Mouse (Mus musculus) hindbrain, embryonic 15.5 days (tissue): ENCODE data around the gene Ier3. TPM values are rescaled to one million over a fixed set of nuclear protein-coding genes. Genes with fewer than 3 reads are reported as not detected.
A peak's percentile ranks its signal among the peaks of the same experiment; 100 is the strongest.

Experiments used
- ATAC-seq: fragments of 200-750 bp; cut with Nextera tagmentation; 2 replicates; pipeline ENCODE4 v1.8.0; 2017; ENCODE audit warnings: low read depth, moderate number of reproducible peaks, moderate TSS enrichment; ENCODE audit not compliant: low FRiP score
- H3K27ac ChIP-seq: fragments of 300-500 bp; sonication (generic); replicated peaks from 2 replicates; pipeline ENCODE4 v1.5.1; 2015; ENCODE audit warnings: mild to moderate bottlenecking, inconsistent platforms
- H3K27me3 ChIP-seq: fragments of 300-500 bp; sonication (generic); 2 replicates; pipeline ENCODE4 v1.6.1; 2015; ENCODE audit warnings: control low read depth, inconsistent platforms
- H3K36me3 ChIP-seq: fragments of 300-500 bp; sonication (generic); 2 replicates; pipeline ENCODE4 v1.6.1; 2015; ENCODE audit warnings: control low read depth, inconsistent platforms
- H3K4me1 ChIP-seq: fragments of 300-500 bp; sonication (generic); replicated peaks from 2 replicates; pipeline ENCODE4 v1.6.1; 2015; ENCODE audit warnings: control low read depth, inconsistent platforms
- H3K4me2 ChIP-seq: fragments of 300-500 bp; sonication (generic); 2 replicates; pipeline ENCODE4 v1.6.1; 2015; ENCODE audit warnings: moderate library complexity, mild to moderate bottlenecking, inconsistent platforms
- H3K4me3 ChIP-seq: fragments of 300-500 bp; sonication (generic); 2 replicates; pipeline ENCODE4 v1.5.1; 2015; ENCODE audit warnings: mild to moderate bottlenecking, inconsistent platforms
- H3K9ac ChIP-seq: fragments of 300-500 bp; sonication (generic); 2 replicates; pipeline ENCODE4 v1.6.1; 2015; ENCODE audit warnings: inconsistent platforms
- H3K9me3 ChIP-seq: fragments of 300-500 bp; sonication (generic); 2 replicates; pipeline ENCODE4 v1.6.1; 2016; ENCODE audit warnings: control low read depth, inconsistent platforms
- WGBS: fragments of 180-500 bp; shearing (Covaris S2); methylation state at CpG from one replicate; pipeline ENCODE4 v1.1.7; 2015; 5-methylcytosine and 5-hydroxymethylcytosine counted together
- polyA plus RNA-seq: library from polyadenylated mRNA; unstranded; fragments of >200 nt; fragmentation: Nextera tagmentation; extraction: Ambion mirVana; gene quantifications from 2 replicates; pipeline ENCODE4 v1.2.1, GENCODE M21; 2015

Gene Ier3
- polyA plus RNA-seq, 1 experiment from 2014 or later: 12.7 TPM

DNA sequence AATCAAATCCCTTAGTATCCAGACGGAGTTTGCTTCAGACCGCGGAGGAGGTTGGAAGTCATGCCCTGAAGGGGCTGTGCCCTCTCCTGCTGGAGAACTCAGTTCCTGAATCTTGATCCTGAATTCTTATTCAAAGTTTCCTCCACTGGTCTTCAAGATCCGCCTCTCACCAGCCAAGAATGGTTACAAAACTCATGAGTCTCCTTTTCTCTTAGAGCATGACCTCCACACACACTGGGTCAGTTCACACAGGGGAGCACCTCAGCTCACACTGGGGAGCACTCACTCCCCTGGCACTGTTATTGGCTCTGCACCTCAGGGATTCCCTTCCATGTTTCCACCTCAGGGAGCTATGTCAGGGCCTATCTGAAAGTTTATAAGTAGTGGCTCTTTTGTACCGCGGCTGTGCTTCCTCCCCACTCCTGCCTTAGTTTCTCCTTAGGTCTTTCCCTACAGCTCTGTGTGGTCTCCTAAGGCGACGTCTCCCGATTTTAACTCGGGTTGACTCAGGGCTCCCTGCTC, 43.4 kb downstream of the Ier3 start:
- H3K36me3 ChIP-seq: no peaks in the 10 kb centered on the region
- peak overlapping the region; percentile 90 for H3K4me2 ChIP-seq
- peaks cover 50% of the 10 kb centered on the region for H3K4me1 ChIP-seq
- H3K27ac ChIP-seq: peak overlapping the region; percentile 98
- H3K9ac ChIP-seq: peak overlapping the region; percentile 82
- no peaks in the 10 kb centered on the region for H3K9me3 ChIP-seq
- no peaks in the 10 kb centered on the region for H3K27me3 ChIP-seq
- ATAC-seq: no peak
- H3K4me3 ChIP-seq: peak overlapping the region; percentile 67
- WGBS: 20% methylated on average over 10 of the region's 10 CpGs

DNA sequence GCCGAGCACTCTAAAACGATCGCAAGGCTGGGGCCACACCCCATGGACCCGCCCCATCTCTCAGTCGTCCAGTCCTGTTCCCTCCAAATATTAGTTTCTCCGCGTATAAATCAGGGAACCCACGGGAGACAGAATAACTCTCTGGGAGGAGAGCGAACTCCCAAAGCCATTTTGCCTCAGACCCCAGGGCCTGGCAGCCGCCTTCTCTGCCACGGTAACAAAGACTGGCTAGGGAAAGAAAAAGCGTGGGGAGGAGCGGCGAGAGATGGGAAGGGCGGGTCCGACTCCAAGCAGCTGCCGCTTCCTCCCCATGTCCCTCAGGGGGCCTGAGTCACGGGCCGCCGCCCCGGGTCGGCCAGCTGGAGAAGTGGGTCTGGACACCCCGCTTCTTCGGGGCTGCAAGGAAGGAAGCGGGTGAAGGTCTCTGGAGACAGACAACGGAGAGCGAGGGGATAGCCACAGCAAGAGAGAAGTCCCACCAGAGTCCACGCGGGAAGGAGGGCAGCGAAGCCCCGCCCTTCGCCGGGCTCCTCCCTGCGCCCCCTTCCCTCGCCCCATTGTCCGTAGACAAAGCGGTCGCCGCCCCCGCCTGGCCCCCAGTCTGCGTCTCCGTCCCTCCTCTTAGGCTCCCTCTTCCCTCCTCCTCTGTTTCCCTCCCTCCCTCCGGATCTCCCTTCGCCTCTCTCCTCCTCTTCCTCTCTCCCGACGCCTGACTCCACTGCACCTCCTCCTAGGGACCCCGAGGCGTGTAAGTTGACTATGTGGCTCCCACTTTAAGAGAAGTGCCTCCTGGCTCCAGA, 44.2 kb downstream of the Ier3 start, which contains the start of gene Ppp1r18:
Gene Ppp1r18 (plus strand): TSS at position 113 of the 800 bp plus-strand sequence.
- Histone ChIP-seq H3K4me3 (peak within 1 kb of the TSS; percentile 67), H3K27me3 (no peaks in the 10 kb centered on the region), H3K9ac (peak within 1 kb of the TSS; percentile 82), H3K9me3 (no peaks in the 10 kb centered on the region), H3K36me3 (no peaks in the 10 kb centered on the region), H3K4me2 (peak within 1 kb of the TSS; percentile 90), H3K27ac (peak within 1 kb of the TSS; percentile 98), H3K4me1 (peaks cover 55% of the 10 kb centered on the region)
- ATAC-seq: peak; percentile 62
- under 1% methylated on average over 36 of the region's 48 CpGs for WGBS

DNA sequence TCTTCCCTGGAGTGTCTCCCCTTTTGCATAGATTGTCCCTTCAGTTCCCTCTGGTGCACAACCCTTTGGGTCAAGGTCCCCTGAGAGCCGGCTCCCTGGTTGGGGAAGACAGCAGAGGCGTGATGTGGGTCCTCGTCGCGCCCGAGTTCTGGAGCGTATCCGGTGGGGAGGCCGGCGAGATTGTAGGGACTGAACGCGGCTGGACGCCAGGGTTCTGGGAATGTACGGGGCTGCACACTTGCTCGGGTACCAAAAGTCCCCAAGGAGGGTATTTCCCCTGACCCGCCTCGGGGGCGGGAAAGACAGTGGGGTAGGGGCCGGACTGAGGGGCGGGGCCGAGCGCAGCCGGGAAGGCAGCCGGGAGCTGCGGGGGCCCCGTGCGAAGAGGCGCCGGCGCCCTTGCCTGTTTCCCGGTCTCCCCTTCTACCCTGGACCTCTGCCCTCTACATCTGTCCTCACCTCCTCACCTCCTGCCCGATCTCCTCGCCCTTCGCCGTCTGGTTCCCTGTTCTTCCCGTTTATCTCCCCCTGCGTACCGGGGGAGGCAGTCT, 44.9 kb downstream of the Ier3 start:
- Histone ChIP-seq H3K4me3 (peak overlapping the region; percentile 67), H3K27ac (peak overlapping the region; percentile 98), H3K4me1 (peaks cover 61% of the 10 kb centered on the region), H3K9ac (peak overlapping the region; percentile 82), H3K9me3 (0 out of 2 replicates have a peak, but pooled peaks cover 2% of the 10 kb centered on the region), H3K27me3 (no peaks in the 10 kb centered on the region), H3K4me2 (peak overlapping the region; percentile 90), H3K36me3 (peaks cover 4% of the 10 kb centered on the region; the same call in 1 of the 2 replicates)
- WGBS: under 1% methylated on average over 34 of the region's 38 CpGs
- peak; percentile 43 for ATAC-seq

DNA sequence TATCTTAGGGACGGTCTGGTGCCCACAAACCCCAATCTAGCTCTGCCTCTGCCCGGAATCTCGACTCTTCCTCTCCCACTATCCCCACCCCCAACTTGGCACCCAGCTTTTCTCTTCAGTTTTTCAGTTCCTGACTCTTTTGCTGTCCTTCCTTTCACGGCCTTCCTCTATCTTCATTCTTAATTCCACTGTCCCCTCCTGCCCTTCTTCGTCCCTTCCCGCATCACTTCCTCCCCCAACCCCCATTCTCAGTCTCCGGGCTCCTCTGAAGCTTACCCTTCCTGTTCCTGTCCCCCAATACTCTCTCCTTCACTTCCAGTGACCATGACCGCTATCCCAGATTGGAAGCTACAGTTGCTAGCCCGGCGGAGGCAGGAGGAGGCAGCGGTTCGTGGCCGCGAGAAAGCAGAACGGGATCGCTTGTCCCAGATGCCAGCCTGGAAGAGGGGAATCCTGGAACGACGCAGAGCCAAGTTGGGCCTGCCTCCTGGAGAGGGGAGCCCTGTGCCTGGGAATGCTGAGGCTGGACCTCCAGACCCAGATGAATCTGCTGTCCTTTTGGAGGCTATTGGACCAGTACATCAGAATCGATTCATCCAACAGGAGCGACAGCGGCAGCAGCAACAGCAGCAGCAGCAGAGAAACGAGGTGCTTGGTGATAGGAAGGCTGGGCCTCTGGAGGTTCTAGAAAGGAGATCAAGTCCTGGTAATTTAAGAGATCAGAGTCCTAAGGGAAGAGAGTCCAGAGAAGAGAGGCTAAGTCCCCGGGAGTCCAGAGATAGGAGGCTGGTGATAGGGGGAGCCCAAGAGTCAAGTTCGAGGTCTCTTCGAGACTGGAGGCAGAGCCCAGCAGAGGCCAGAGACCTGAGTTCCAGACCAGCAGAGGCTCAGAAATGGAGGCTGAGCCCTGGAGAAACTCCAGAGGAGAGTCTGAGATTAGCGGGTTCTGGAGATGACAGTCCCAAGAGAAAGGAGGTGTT, 45.7 kb downstream of the Ier3 start:
- H3K27me3 ChIP-seq: no peaks in the 10 kb centered on the region
- H3K9ac ChIP-seq: peak overlapping the region; percentile 82
- H3K4me2 ChIP-seq: peak overlapping the region; percentile 90
- no peak for ATAC-seq
- H3K36me3 ChIP-seq: peaks cover 4% of the 10 kb centered on the region; the same call in 1 of the 2 replicates
- peaks cover 61% of the 10 kb centered on the region for H3K4me1 ChIP-seq
- H3K27ac ChIP-seq: peak overlapping the region; percentile 98
- WGBS: 6% methylated on average over 26 of the region's 26 CpGs
- 0 out of 2 replicates have a peak, but pooled peaks cover 2% of the 10 kb centered on the region for H3K9me3 ChIP-seq
- H3K4me3 ChIP-seq: peak overlapping the region; percentile 67

DNA sequence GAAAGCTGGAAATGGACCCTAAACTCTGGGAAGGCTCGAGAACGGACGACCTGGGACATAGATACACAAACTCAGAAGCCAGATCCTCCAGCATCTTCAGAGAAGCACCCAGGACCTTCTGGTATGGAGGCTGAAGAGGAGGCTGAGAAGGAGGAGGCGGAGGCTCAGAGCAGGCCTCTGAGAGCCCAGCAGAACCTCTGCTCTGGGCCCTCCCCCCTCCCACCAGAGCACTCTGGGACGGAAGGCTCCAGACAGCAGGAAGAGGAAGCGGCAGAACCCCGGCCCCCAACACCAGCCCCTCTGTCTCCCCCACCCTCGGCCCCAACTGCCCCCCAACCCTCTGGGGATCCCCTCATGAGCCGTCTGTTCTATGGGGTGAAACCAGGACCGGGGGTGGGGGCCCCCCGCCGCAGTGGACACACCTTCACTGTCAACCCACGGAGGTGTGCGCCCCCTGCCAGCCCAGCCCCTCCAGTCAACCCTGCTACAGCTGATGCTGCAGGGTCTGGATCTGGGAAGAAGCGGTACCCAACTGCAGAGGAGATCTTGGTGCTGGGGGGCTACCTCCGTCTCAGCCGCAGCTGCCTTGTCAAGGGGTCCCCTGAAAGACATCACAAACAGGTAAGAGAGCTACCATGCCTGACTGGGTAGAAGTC, 46.8 kb downstream of the Ier3 start:
- peaks cover 4% of the 10 kb centered on the region; the same call in 1 of the 2 replicates for H3K36me3 ChIP-seq
- H3K9me3 ChIP-seq: 0 out of 2 replicates have a peak, but pooled peaks cover 2% of the 10 kb centered on the region
- peak overlapping the region; percentile 82 for H3K9ac ChIP-seq
- 25% methylated on average over 17 of the region's 17 CpGs for WGBS
- no peaks in the 10 kb centered on the region for H3K27me3 ChIP-seq
- H3K4me1 ChIP-seq: peaks cover 71% of the 10 kb centered on the region
- H3K4me3 ChIP-seq: peak overlapping the region; percentile 67
- H3K27ac ChIP-seq: peak overlapping the region; percentile 75
- peak overlapping the region; percentile 90 for H3K4me2 ChIP-seq
- ATAC-seq: no peak

DNA sequence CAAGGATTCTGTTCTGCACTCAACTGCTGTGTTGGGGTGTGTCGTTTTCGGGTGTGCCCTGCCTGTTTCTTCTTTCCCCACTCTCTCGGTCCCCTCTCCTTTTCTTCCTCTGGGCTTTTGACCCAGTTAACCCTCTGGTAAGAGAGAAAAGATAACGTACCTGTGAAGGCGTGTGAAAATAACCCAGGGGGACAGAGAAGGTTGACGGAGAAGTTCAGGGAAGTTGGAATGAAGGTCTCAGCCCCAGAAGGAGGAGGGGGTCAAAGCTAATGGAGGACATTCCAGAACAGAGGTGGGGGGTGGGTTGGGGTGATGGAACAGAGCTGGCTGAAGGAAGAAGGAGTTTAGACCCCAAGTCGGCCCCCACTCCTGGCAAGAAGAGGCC, 47.5 kb downstream of the Ier3 start:
- 9% methylated on average over 7 of the region's 7 CpGs for WGBS
- H3K9ac ChIP-seq: peak overlapping the region; percentile 82
- no peak for ATAC-seq
- H3K4me1 ChIP-seq: peaks cover 78% of the 10 kb centered on the region
- peaks cover 4% of the 10 kb centered on the region; the same call in 1 of the 2 replicates for H3K36me3 ChIP-seq
- H3K9me3 ChIP-seq: 0 out of 2 replicates have a peak, but pooled peaks cover 2% of the 10 kb centered on the region
- H3K4me2 ChIP-seq: peak overlapping the region; percentile 90
- H3K4me3 ChIP-seq: peak overlapping the region; percentile 67
- H3K27me3 ChIP-seq: no peaks in the 10 kb centered on the region
- H3K27ac ChIP-seq: peak overlapping the region; percentile 75

DNA sequence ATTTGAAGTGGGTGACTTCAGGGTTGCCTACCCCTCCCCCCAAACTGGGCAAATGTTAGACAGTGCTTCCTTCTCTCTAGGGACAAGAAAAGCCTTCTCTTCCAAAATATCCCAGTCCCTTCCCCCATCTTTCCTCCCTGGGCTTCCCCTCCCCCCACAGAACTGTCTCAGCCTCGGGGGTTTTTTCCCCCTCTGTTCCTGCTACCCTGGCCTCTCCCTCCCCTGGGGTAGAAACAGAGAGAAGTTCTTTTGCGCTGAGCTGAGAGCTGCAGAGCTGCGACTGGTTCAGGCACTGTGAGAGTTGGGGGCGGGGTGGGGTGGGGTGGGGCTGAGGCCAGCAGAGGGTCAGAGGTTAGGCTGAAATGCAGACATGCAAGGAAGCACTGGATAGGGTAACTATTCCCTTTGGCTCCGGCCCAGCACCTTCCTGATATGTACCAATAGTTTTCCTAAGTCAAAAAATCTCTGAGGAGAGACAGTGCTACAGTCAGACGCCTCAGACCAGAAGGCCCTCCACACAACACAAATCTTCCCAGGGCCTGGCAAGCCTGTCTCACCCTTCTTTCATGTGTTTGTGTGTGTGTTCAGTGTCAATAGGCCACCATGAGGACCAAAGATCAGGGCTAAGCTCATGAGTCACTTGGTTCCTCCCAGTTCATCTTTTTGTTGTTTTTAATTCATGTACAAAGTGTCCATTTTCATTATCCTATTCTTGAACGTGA, 48.0 kb downstream of the Ier3 start:
- Histone ChIP-seq H3K27me3 (no peaks in the 10 kb centered on the region), H3K36me3 (peaks cover 8% of the 10 kb centered on the region; the same call in 1 of the 2 replicates), H3K27ac (peak overlapping the region; percentile 75), H3K4me2 (peak overlapping the region; percentile 90), H3K9me3 (0 out of 2 replicates have a peak, but pooled peaks cover 2% of the 10 kb centered on the region), H3K4me1 (peaks cover 80% of the 10 kb centered on the region), H3K9ac (peak overlapping the region; percentile 82), H3K4me3 (peak overlapping the region; percentile 67)
- ATAC-seq: no peak
- 3% methylated on average over 7 of the region's 7 CpGs for WGBS

DNA sequence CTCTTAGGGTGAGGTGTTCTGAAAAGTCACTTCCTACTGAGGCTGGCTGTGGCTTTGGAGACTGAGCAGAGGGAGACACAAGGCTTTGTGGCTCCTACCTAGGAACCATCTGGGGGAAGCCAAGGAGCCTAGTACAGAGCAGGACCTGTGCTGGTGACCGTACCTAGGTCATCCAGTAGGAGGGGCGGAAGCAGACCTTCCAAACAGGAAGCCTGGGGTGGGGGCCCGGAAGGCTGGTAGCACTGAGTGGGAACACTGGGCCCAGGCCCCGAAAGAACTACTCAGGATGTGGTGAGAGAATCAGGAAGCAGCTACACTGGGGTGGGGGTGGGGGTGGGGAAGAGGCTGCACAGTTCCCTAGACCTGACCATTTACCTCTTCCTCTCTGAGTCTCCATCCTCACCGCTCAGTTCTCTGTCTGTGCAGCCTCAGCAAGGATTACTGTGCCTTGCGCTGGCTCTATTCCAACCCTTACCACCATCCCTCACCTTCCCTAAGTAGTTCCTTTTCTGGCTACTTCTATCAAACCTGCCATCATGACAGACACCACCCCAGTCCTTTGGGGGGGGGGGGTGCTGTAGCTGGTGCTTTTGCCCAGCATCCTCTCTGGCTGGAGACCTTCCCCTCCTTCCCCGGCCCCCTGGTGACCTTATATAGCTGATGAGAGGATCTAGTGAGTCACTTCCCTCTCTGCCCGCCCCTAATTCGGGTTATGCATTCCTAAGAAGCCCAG, 48.8 kb downstream of the Ier3 start:
- H3K4me3 ChIP-seq: peak overlapping the region; percentile 67
- 0 out of 2 replicates have a peak, but pooled peaks cover 2% of the 10 kb centered on the region for H3K9me3 ChIP-seq
- peak overlapping the region; percentile 82 for H3K9ac ChIP-seq
- peak overlapping the region; percentile 90 for H3K4me2 ChIP-seq
- peak overlapping the region; percentile 75 for H3K27ac ChIP-seq
- peaks cover 72% of the 10 kb centered on the region for H3K4me1 ChIP-seq
- H3K27me3 ChIP-seq: no peaks in the 10 kb centered on the region
- WGBS: 65% methylated on average over 9 of the region's 9 CpGs
- H3K36me3 ChIP-seq: peaks cover 15% of the 10 kb centered on the region
- no peak for ATAC-seq

DNA sequence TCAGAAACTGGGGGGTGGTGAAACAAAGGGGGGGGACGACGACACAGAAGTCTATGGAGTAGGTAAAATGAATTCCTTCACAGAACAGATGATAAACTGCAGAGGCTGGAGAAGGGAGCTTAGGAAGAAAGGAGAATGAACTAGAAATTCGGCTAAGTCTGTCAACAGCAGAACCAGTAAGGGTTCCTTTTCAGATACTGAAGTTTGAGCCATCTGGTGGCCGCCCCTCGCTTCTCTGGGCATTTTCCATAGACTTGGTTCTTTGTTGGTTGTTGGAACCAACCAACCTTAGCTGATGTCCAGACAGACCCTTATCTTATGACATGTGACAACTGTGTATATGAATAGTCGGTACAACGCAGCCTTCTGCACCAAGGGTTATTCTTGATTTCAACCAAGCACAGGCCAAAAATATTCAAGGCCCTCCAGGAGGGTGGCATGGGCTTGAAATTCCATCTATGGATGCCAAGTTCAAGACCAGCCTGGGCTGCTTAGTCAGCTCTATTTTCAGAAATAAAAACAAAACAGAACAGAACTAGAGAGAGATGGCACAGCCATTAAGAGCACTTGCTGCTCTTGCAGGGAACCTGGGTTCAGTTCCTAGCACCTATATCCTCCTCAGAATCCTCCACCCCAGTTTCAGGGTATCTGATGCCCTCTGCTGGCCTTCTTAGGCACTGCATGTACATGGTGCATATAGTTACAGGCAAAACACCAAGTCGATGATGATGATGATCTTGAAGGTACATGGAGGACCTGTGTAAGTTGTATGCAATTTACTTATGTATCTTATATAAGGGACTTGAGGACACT, 49.6 kb downstream of the Ier3 start:
- WGBS: 88% methylated on average over 8 of the region's 8 CpGs
- Histone ChIP-seq H3K27ac (peak overlapping the region; percentile 75; the same call in 1 of the 2 replicates), H3K4me3 (peak overlapping the region; percentile 67), H3K9ac (0 out of 2 replicates have a peak overlapping the region, but pooled peaks have one; percentile 82), H3K9me3 (0 out of 2 replicates have a peak, but pooled peaks cover 2% of the 10 kb centered on the region), H3K4me2 (peak overlapping the region; percentile 90), H3K4me1 (peaks cover 71% of the 10 kb centered on the region), H3K27me3 (no peaks in the 10 kb centered on the region), H3K36me3 (peaks cover 21% of the 10 kb centered on the region)
- no peak for ATAC-seq
